Mouse (Mus musculus) liver, embryonic 14.5 days (tissue): ENCODE data around the gene Tpo. TPM values are rescaled to one million over a fixed set of nuclear protein-coding genes. Genes with fewer than 3 reads are reported as not detected.

ENCODE experiments used
- ATAC-seq: fragments of 200-750 bp; cut with Nextera tagmentation; 2 replicates; pipeline ENCODE4 v1.8.0; 2017; ENCODE audit warnings: moderate number of reproducible peaks, mild to moderate bottlenecking, moderate library complexity; ENCODE audit not compliant: insufficient read depth
- DNase-seq, 3 experiments: peaks; one replicate each; pipeline ENCODE4 v3.0.0-alpha.2; 2012 to 2013; ENCODE audit warnings: low read depth in 3 of 3, low spot score in 3 of 3
- H3K27ac ChIP-seq: fragments of 300-500 bp; sonication (generic); 2 replicates; pipeline ENCODE4 v1.5.1; 2014; ENCODE audit warnings: moderate library complexity, mild to moderate bottlenecking, control low read depth, inconsistent platforms
- H3K27me3 ChIP-seq: fragments of 300-500 bp; sonication (generic); 2 replicates; pipeline ENCODE4 v1.6.1; 2014; ENCODE audit warnings: mild to moderate bottlenecking, low read length, moderate library complexity; ENCODE audit not compliant: control insufficient read depth, insufficient read depth
- H3K36me3 ChIP-seq: fragments of 300-500 bp; sonication (generic); replicated peaks from 2 replicates; pipeline ENCODE4 v1.6.1; 2014; ENCODE audit warnings: low read depth; ENCODE audit not compliant: control insufficient read depth, insufficient read depth
- H3K4me1 ChIP-seq, 2 experiments: fragments of 200-500 bp in 1 of 2; fragments of 300-500 bp in 1 of 2; sonication (generic) in 1 of 2; replicated peaks; 2 replicates each; pipeline ENCODE4 v1.6.1; 2012 to 2014; ENCODE audit warnings: antibody characterized with exemption in 1 of 2, inconsistent platforms in 1 of 2, low read length in 1 of 2; ENCODE audit not compliant: control insufficient read depth in 2 of 2, insufficient read depth in 2 of 2
- H3K4me2 ChIP-seq: fragments of 300-500 bp; sonication (generic); 2 replicates; pipeline ENCODE4 v1.6.1; 2014; ENCODE audit warnings: low read depth, mild to moderate bottlenecking, control low read depth, moderate library complexity
- H3K4me3 ChIP-seq, 2 experiments: fragments of 200-500 bp in 1 of 2; fragments of 300-500 bp in 1 of 2; sonication (generic) in 1 of 2; 2 replicates each; pipeline ENCODE4 v1.5.1; 2012 to 2014; ENCODE audit warnings: low read depth in 2 of 2, low read length in 2 of 2, mild to moderate bottlenecking in 2 of 2, control low read depth in 1 of 2, inconsistent platforms in 1 of 2, moderate library complexity in 1 of 2; ENCODE audit not compliant: insufficient read depth in 1 of 2
- H3K9ac ChIP-seq: fragments of 300-500 bp; sonication (generic); replicated peaks from 2 replicates; pipeline ENCODE4 v1.6.1; 2014; ENCODE audit warnings: mild to moderate bottlenecking, control low read depth, moderate library complexity
- H3K9me3 ChIP-seq: fragments of 300-500 bp; sonication (generic); 2 replicates; pipeline ENCODE4 v1.6.1; 2016; ENCODE audit warnings: low read length, mixed read lengths; ENCODE audit not compliant: control insufficient read depth
- CTCF ChIP-seq: IDR thresholded peaks from 2 replicates; pipeline ENCODE4 v1.5.1; 2016; ENCODE audit warnings: antibody characterized with exemption, low read depth, control low read depth
- EP300 ChIP-seq: IDR thresholded peaks from 2 replicates; pipeline ENCODE4 v1.6.1; 2016; ENCODE audit warnings: antibody characterized with exemption, low read depth
- WGBS: fragments of 180-500 bp; shearing (Covaris S2); extraction: QIAGEN DNeasy Blood & Tissue Kit; methylation state at CpG from one replicate; pipeline ENCODE4 v1.1.7; 2014; ENCODE audit not compliant: insufficient replicate concordance; 5-methylcytosine and 5-hydroxymethylcytosine counted together
- polyA plus RNA-seq, 2 experiments: library from polyadenylated mRNA; depleted of rRNA in 1 of 2; stranded (reverse) in 1 of 2; unstranded in 1 of 2; fragments of >200 nt; fragmentation: Nextera tagmentation in 1 of 2; extraction: Ambion mirVana in 1 of 2; gene quantifications; 2 replicates each; pipeline versions ENCODE4 v1.2.1 to v1.2.3; 2012 to 2014

The Tpo gene
- polyA plus RNA-seq, 2 experiments: not detected

GRCm38 (mm10) chr12:30083971-30084370, 48.5 kb downstream of the Tpo start:
- 32% methylated on average over 3 of the region's 3 CpGs for WGBS

GRCm38 (mm10) chr12:30077056-30077455, 55.4 kb downstream of the Tpo start:
- WGBS: 63% methylated on average over 11 of the region's 11 CpGs
- Histone ChIP-seq H3K36me3 (no peaks in the 10 kb centered on the region), H3K4me2 (no peak overlapping the region), H3K27ac (no peak overlapping the region), H3K9ac (no peak overlapping the region), H3K4me1 (no peaks in the 10 kb centered on the region), H3K9me3 (no peaks in the 10 kb centered on the region), H3K27me3 (no peaks in the 10 kb centered on the region), H3K4me3 (no peak overlapping the region)
- TF ChIP-seq CTCF (no peak), EP300 (no peak)
- DNase-seq (no peak), ATAC-seq (no peak)

More at GRCm38 (mm10) chr12:30083971-30084370, 48.5 kb downstream of the Tpo start:
- TF ChIP-seq EP300 (no peak), CTCF (no peak)
- H3K4me2 ChIP-seq: no peak overlapping the region
- H3K4me3 ChIP-seq: no peak overlapping the region
- no peak for DNase-seq
- H3K9me3 ChIP-seq: no peaks in the 10 kb centered on the region
- H3K27me3 ChIP-seq: no peaks in the 10 kb centered on the region
- H3K27ac ChIP-seq: no peak overlapping the region
- no peaks in the 10 kb centered on the region for H3K4me1 ChIP-seq
- no peak overlapping the region for H3K9ac ChIP-seq
- H3K36me3 ChIP-seq: no peaks in the 10 kb centered on the region
- no peak for ATAC-seq

- DNase-seq (no peak), ATAC-seq (no peak)
- H3K4me2 ChIP-seq: no peak overlapping the region
- H3K9me3 ChIP-seq: no peaks in the 10 kb centered on the region
- H3K36me3 ChIP-seq: no peaks in the 10 kb centered on the region
- no peaks in the 10 kb centered on the region for H3K27me3 ChIP-seq
- 38% methylated on average over 2 of the region's 2 CpGs for WGBS
- no peaks in the 10 kb centered on the region for H3K4me1 ChIP-seq
- H3K27ac ChIP-seq: no peak overlapping the region
- H3K4me3 ChIP-seq: no peak overlapping the region
- TF ChIP-seq EP300: no peak
- no peak for TF ChIP-seq CTCF
- no peak overlapping the region for H3K9ac ChIP-seq
These were observed 56.1 kb downstream of the Tpo start for GRCm38 (mm10) chr12:30076316-30076715.

- Histone ChIP-seq H3K9me3 (no peaks in the 10 kb centered on the region), H3K36me3 (no peaks in the 10 kb centered on the region), H3K4me2 (no peak overlapping the region), H3K27ac (no peak overlapping the region), H3K4me3 (no peak overlapping the region), H3K9ac (no peak overlapping the region), H3K4me1 (no peaks in the 10 kb centered on the region), H3K27me3 (no peaks in the 10 kb centered on the region)
- DNase-seq (no peak), ATAC-seq (no peak)
- no peak for TF ChIP-seq EP300
- no peak for TF ChIP-seq CTCF
- WGBS: 42% methylated on average over 2 of the region's 2 CpGs
These were observed 63.1 kb downstream of the Tpo start for GRCm38 (mm10) chr12:30069321-30069720.

GRCm38 (mm10) chr12:30067806-30068205, 64.6 kb downstream of the Tpo start:
- H3K4me1 ChIP-seq: no peaks in the 10 kb centered on the region
- ATAC-seq (no peak), DNase-seq (no peak)
- H3K27ac ChIP-seq: no peak overlapping the region
- no peak overlapping the region for H3K9ac ChIP-seq
- H3K36me3 ChIP-seq: no peaks in the 10 kb centered on the region
- no peak for TF ChIP-seq CTCF
- TF ChIP-seq EP300: no peak
- no peaks in the 10 kb centered on the region for H3K27me3 ChIP-seq
- H3K4me2 ChIP-seq: no peak overlapping the region
- H3K4me3 ChIP-seq: no peak overlapping the region
- H3K9me3 ChIP-seq: no peaks in the 10 kb centered on the region
- 48% methylated on average over 2 of the region's 2 CpGs for WGBS
